Mouse (Mus musculus) spleen, postnatal 4 days (tissue): ENCODE results near the gene Heatr3.
A peak's percentile ranks its signal among the peaks of the same experiment; 100 is the strongest.

Source experiments
- DNase-seq, 2 experiments: peaks; one replicate each; pipeline ENCODE4 v3.0.0; 2022; ENCODE audit warnings: low spot score in 2 of 2

Gene Heatr3

GRCm38 (mm10) chr8:88137748-88138484 lies at the start of gene Heatr3:
TSS of gene Heatr3 (plus strand) at chr8:88137855.
- peak; percentile 91 to 96 for DNase-seq

- no peak for DNase-seq
Observed at GRCm38 (mm10) chr8:88088006-88088405, 49.6 kb upstream of the Heatr3 start.

GRCm38 (mm10) chr8:88091661-88092060 lies 46.0 kb upstream of the Heatr3 start:
- DNase-seq = no peak

GRCm38 (mm10) chr8:88093367-88093766 lies 44.3 kb upstream of the Heatr3 start:
- DNase-seq = no peak

- DNase-seq = no peak
Observed at GRCm38 (mm10) chr8:88098856-88099255, 38.8 kb upstream of the Heatr3 start.

- DNase-seq = peak; percentile 14 to 63
Observed at GRCm38 (mm10) chr8:88099526-88099925, 38.1 kb upstream of the Heatr3 start.

- DNase-seq = no peak
Observed at GRCm38 (mm10) chr8:88109241-88109640, 28.4 kb upstream of the Heatr3 start.

- DNase-seq = peak; percentile 93
Observed at GRCm38 (mm10) chr8:88118456-88119036, 19.1 kb upstream of the Heatr3 start, which contains the start of gene Cnep1r1. TSS of gene Cnep1r1 (plus strand) at chr8:88118769.

GRCm38 (mm10) chr8:88119076-88119475 lies 18.6 kb upstream of the Heatr3 start:
- DNase-seq = peak; percentile 41 to 71

GRCm38 (mm10) chr8:88124850-88125249 lies 12.8 kb upstream of the Heatr3 start:
- no peak for DNase-seq

- no peak for DNase-seq
Observed at GRCm38 (mm10) chr8:88129397-88129796, 8.3 kb upstream of the Heatr3 start.

GRCm38 (mm10) chr8:88130754-88131317 lies 6.8 kb upstream of the Heatr3 start:
- no peak for DNase-seq

GRCm38 (mm10) chr8:88139256-88139655 lies 1.6 kb downstream of the Heatr3 start:
- no peak for DNase-seq

GRCm38 (mm10) chr8:88141629-88142028 lies 4.0 kb downstream of the Heatr3 start:
- DNase-seq = no peak

- DNase-seq = no peak
Observed at GRCm38 (mm10) chr8:88144041-88144440, 6.4 kb downstream of the Heatr3 start.

- DNase-seq = no peak
Observed at GRCm38 (mm10) chr8:88150910-88151371, 13.3 kb downstream of the Heatr3 start.

- DNase-seq = no peak
Observed at GRCm38 (mm10) chr8:88160237-88160995, 22.8 kb downstream of the Heatr3 start.

- DNase-seq = peak; percentile 73 to 89
Observed at GRCm38 (mm10) chr8:88161439-88161838, 23.8 kb downstream of the Heatr3 start.

- peak; percentile 25 to 63 for DNase-seq
Observed at GRCm38 (mm10) chr8:88175264-88175663, 37.6 kb downstream of the Heatr3 start.

- no peak for DNase-seq
Observed at GRCm38 (mm10) chr8:88177291-88177690, 39.6 kb downstream of the Heatr3 start.

- no peak for DNase-seq
Observed at GRCm38 (mm10) chr8:88183121-88183520, 45.5 kb downstream of the Heatr3 start.

- DNase-seq = no peak
Observed at GRCm38 (mm10) chr8:88184914-88185313, 47.3 kb downstream of the Heatr3 start.
